Mouse (Mus musculus) hematopoietic stem cell, adult 5-6 weeks (primary cell): ENCODE data around the gene Ric8a. TPM values are rescaled to one million over a fixed set of nuclear protein-coding genes. Genes with fewer than 3 reads are reported as not detected.

Experiments used
- ATAC-seq, 2 experiments: fragments of 125-278 bp in 1 of 2; replicated peaks in 1 of 2; 2 replicates each; pipeline ENCODE4 v1.8.0; 2016 to 2017; ENCODE audit warnings: inconsistent platforms in 2 of 2, mild to moderate bottlenecking in 2 of 2, moderate number of reproducible peaks in 2 of 2, low read depth in 1 of 2, moderate TSS enrichment in 1 of 2; ENCODE audit not compliant: low FRiP score in 2 of 2, poor library complexity in 2 of 2, severe bottlenecking in 2 of 2, insufficient read depth in 1 of 2, low TSS enrichment in 1 of 2
- total RNA-seq: library from RNA; stranded (forward); fragments of 172-1452, 232-1000 nt; gene quantifications from 2 replicates; pipeline ENCODE4 v1.2.3, GENCODE M21; 2017

Gene Ric8a
- total RNA-seq, 1 experiment from 2014 or later: 49.0 TPM

GRCm38 (mm10) chr7:140843806-140844205, 13.0 kb upstream of the Ric8a start:
- no peak for ATAC-seq

GRCm38 (mm10) chr7:140844905-140845665, 11.7 kb upstream of the Ric8a start, which contains the start of gene Scgb1c1:
Scgb1c1 (plus strand) TSS chr7:140845547.
- ATAC-seq: peak; percentile 87 to 90

- ATAC-seq: no peak
Observed at GRCm38 (mm10) chr7:140845683-140846082, 11.1 kb upstream of the Ric8a start.

GRCm38 (mm10) chr7:140846676-140847075, 10.1 kb upstream of the Ric8a start:
- no peak for ATAC-seq

- ATAC-seq: no peak
Observed at GRCm38 (mm10) chr7:140847755-140848580, 8.8 kb upstream of the Ric8a start, which contains the start of gene Odf3. Odf3 (plus strand) TSS chr7:140847805.

GRCm38 (mm10) chr7:140848591-140848990, 8.2 kb upstream of the Ric8a start:
- ATAC-seq: no peak

- ATAC-seq: no peak
Observed at GRCm38 (mm10) chr7:140851916-140852315, 4.8 kb upstream of the Ric8a start.

- ATAC-seq: no peak
Observed at GRCm38 (mm10) chr7:140853386-140853785, 3.4 kb upstream of the Ric8a start.

GRCm38 (mm10) chr7:140854483-140854882, 2.3 kb upstream of the Ric8a start:
- no peak for ATAC-seq

GRCm38 (mm10) chr7:140855181-140855580, 1.6 kb upstream of the Ric8a start:
- no peak for ATAC-seq

- ATAC-seq: peak; percentile 57 to 61
Observed at GRCm38 (mm10) chr7:140855860-140856784, 635 bp upstream of the Ric8a start, which contains the start of gene Gm45785. Gm45785 (minus strand) TSS chr7:140856331.

GRCm38 (mm10) chr7:140857550-140858505, 1.1 kb downstream of the Ric8a start, which contains the start of gene Bet1l:
Bet1l (minus strand) TSS chr7:140857577.
- peak; percentile 1 to 19; a peak in 1 of 4 replicates for ATAC-seq

- no peak for ATAC-seq
Observed at GRCm38 (mm10) chr7:140858746-140859145, 2.0 kb downstream of the Ric8a start.

- ATAC-seq: no peak
Observed at GRCm38 (mm10) chr7:140859997-140860396, 3.2 kb downstream of the Ric8a start.

- no peak for ATAC-seq
Observed at GRCm38 (mm10) chr7:140860728-140861127, 4.0 kb downstream of the Ric8a start.

- ATAC-seq: no peak
Observed at GRCm38 (mm10) chr7:140864761-140865160, 8.0 kb downstream of the Ric8a start.
